Mouse (Mus musculus): Measurements from ENCODE around the gene Cd3g.

DNA sequence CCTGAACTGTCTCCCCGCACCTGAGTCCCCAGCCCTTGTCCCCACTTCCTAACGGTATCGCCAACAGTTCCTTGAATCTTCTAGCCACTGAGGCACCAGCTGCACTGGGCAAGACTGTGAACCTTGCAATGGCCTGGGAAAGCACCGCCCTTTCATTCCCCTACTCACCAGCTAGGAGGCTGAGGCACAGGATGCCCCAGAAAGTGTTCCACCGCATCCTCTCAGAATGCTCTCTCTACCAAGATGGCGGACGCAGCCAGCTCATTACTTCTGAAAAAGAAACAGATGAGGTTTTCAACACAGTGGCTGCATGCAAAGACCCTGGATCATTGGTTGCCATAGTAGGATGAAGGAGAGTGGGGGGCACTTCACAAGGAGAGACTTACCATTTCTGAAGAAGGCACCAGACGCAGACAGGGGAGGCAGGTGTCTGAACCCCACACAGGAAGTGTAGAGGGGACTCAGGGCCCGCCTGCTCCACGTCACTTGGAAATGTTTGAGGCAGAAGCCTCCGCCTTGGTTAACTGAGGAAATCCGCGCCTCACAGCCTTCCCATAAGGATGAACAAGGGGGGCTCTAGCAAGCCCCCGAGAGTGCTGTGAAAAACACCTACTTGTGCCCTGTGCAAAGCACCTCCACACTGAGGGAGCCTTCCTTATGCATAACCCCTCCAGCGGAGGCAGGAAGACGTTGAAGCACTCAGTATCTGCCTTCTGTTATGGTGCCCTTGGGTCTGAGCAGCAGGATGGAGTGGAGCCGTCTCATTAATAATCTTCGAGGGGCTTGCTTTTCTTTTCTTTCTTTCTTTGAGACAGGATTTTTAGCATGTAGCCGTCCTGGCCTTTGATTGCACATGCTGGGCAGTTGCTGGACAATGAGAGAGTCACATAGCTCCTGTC lies 29.2 kb upstream of the Cd3g start, which contains the start of gene Cd3e:
- TF ChIP-seq EP300 (IDR thresholded peaks at IDR 0.05; ENCODE audit: low read depth) (no peak), CTCF (IDR thresholded peaks at IDR 0.05; ENCODE audit: low read depth) (no peak)

Data from heart, postnatal 0 days (tissue).